Mouse (Mus musculus): ENCODE results near the gene Coq2. TPM values are rescaled to one million over a fixed set of nuclear protein-coding genes. Genes with fewer than 3 reads are reported as not detected.
A peak's percentile ranks its signal among the peaks of the same experiment; 100 is the strongest.

The Coq2 gene
- total RNA-seq, 2 experiments from 2014 or later: 61.8 to 62.4 TPM

DNA sequence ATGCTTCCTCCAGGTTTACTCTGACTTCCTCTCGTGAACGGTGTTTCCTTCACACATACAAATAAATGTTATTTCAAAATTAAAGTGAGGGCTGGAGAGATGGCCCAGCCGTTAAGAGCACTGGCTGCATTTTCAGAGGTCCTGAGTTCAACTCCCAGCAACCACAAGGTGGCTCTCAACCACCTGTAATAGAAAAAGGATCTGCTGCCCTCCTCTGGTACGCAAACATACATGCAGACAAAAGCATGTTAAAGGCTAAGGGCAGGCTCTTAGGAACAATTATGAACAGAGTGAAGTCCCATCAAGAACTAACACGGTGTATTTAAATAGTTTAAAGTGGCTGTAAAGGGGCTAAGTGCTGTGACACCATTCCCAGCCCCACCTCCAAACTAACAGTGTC is 11.1 kb downstream of the Coq2 start:
- intact Hi-C loops (cut with DNase I): loop anchor here (2.0 kb wide), 1 partner anchor 117 kb away; no protein-coding TSS in a partner anchor
- DNase-seq: peak; percentile 54

DNA sequence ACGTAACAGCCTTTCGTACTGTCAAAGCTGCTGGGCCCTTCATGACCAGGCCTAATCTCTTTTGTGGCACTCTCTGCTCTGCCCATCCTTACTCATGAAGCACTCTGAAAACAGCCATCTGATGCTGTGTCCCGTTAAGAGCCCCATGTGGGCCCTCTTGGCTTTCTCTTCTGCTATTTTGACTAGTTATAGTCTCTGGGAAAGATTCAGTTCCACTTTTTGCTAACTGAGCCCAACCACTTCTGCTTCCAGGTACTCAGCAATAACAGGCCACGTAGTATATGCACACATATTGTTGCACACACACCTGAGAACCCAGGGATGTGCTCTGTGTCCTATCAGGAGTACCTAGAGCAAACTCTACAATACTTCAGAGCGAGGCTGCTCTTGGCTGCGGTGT is 11.9 kb downstream of the Coq2 start:
- no peak for DNase-seq
- intact Hi-C loops (cut with DNase I): no loop called here

DNA sequence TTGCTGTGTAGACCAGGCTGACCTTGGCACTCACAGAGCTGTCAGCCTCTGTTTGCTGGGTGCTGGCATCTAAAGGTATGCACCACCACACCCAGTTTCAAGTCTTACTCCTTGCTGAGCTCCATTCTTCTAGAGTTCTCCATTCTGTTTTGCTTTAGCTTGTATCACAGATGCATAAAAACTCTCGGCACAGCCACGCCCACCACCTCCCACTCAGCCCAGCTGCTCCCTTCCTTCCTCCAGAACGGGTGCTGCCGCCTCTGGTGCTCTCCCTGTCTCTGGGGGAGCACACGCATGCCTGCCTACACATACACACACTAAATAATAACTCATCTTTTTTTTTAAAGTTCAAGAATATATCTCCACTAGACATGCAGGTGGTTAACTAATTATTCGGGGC is 16.5 kb downstream of the Coq2 start:
- no peak for DNase-seq

DNA sequence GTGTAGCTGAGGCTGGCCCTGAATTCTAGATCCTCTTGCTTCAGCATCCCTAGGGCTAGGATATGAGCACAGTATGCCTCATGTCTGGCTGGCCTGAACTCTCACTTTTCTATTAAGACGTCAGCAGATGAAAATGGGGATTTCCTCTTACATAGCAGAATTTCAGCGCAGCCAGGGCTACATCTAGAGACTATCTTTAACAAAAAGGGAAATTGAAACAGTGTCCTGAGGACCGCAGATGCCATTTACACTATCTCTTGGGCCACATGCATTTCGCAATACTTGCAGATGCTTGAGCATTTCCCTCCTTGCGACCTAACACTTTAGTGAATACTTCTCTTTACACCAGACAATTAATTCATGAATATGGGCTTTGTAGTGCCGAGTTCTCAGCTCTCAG is 18.6 kb downstream of the Coq2 start:
- no peak for DNase-seq

More for the DNA sequence above, 16.5 kb downstream of the Coq2 start:
- intact Hi-C loops (cut with DNase I): no loop called here

DNA sequence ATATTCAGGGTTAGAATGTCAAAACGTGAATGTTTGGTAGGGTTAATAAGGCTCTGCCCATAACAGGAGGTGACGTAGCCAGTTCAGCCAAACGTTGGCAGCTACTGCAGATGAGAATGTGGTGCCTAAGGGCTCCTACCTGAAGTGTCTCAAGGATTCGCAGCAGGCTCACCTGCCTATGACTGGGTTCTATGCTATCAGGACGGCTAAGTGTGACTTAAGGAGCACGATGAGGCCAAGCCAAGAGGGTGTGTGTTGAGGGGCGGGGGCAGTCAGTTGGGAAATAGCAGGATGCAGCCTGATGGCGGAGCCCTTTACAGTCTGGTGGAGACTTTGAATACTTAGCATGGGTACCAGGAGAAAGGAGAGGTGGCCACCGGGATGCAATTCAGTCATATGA is 22.6 kb downstream of the Coq2 start:
- no peak for DNase-seq
- intact Hi-C loops (cut with DNase I): no loop called here

More for the DNA sequence above, 18.6 kb downstream of the Coq2 start:
- intact Hi-C loops (cut with DNase I): no loop called here

DNA sequence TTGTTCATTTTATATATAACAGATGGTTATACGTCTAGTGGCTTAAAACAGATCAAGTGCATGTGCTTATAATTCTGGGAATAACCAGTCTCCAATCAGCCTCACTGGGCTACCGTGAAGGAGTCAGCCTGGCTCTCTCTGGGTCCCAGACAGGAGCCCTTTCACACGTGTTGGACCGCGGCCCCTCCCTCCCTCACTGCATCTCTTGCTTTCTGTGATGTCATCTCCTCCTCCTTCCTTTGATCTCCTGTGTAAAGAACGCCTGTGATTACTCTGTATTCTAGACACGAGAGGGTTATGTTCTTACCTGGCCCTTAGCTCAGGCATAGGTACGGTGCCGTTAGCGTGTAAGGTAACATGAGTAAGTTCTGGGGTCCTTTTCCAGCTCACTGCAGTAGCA is 23.5 kb downstream of the Coq2 start:
- intact Hi-C loops (cut with DNase I): no loop called here
- no peak for DNase-seq

DNA sequence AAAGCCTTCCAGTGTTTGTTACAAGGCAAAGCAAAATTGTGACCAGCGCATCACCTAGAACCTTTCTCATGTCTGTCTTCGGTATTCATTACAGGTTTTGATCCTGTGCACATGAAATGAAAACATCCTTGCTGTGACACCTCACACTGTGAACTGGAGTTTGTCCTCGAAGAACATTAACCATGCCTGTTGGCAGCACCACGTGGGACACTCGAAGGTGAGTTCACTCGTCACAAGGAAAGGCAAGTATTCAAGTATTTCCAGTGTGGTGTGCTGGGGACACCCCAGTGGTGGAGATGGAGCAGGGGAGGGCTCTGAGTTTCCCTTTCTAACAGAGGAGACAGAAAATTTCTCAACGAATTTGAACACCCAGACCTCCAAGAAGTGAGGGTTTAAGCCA is 24.0 kb downstream of the Coq2 start:
- no peak for DNase-seq
- intact Hi-C loops (cut with DNase I): no loop called here

DNA sequence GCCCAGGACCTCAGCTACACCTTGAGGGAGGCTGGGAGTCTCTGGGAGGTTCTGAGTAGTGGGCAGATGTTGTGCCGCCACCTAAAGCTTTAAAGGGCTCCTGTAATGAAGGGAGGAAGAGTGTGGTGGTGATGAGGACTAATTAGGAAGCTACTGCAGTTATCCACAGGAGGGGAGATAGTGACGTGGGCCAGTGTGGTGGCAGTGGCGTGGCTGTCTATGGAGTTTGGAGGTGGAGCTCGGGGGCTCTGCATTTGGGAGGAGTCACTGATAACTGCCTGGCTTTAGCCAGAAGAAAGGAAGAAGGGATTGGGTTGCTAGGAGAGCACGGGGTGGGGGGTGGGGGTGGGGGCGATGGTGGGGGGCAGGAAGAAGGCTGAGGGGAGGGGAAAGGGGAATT is 26.4 kb downstream of the Coq2 start:
- DNase-seq: no peak
- intact Hi-C loops (cut with DNase I): no loop called here

DNA sequence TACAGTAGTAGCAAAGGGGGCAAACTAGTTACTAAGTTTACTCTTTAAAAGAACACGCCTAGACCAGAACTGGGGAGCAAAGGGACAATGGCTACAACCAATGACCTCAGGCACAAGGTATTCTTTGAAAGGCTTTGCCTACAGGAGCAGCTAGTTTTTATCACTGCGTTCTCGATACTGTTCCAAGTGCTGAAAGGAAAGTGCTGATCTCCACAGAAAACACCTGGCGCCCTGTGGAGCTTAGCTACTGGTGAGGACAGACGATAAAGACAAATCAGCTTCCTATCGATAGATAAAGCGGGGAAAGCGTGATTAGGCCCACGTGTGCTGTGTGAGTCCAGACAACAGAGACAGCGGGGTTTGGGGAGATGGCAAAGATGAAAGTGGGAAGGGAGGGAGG is 26.9 kb downstream of the Coq2 start:
- intact Hi-C loops (cut with DNase I): no loop called here
- DNase-seq: no peak

DNA sequence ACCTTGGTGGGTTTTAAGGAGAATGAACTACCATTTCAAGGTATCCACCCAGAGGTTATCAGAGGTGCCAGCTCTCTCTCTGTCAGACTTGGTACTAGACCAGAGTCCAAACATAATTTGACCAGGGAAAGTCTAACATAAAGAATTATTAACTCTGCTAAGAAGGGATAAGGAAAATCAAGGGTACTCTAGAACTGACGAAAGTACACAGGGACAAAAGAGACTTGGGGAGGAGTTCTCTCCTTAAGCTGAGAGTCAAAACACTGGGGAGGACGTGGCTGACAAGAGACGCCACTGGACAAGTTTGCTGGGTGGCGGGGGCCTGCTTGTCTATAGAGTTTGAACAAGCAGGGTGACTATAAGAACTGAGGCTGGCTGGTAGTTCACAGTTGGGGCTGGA is 28.4 kb downstream of the Coq2 start:
- no peak for DNase-seq
- intact Hi-C loops (cut with DNase I): no loop called here

DNA sequence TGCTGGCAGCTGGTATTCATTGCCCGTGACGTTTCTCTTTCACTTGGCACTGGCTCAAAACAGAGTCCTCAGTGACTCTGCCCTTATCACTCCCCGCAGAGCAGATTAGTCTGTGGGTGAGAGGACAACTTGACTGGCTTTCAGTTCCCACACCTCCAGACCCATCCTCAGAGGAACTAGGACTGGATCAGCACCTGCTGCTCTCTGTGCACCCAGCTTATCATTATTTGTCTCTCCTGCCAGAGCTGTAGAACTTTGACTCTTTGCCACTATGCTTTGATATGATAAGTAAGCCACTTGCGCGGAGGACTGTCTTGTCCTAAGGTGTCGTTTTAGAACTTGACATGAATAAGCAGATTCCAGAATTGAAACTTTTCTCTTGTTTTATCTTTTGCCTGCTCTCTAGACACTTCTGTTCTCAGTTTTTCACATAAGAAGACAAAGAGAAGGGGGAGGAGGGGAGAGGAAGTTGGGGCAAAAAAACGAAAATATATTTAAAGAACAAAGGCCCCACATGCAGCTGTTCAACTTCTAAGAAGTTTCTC is 30.9 kb downstream of the Coq2 start:
- DNase-seq: peak in 1 of 2 experiments; percentile 35
- intact Hi-C loops (cut with DNase I): no loop called here

DNA sequence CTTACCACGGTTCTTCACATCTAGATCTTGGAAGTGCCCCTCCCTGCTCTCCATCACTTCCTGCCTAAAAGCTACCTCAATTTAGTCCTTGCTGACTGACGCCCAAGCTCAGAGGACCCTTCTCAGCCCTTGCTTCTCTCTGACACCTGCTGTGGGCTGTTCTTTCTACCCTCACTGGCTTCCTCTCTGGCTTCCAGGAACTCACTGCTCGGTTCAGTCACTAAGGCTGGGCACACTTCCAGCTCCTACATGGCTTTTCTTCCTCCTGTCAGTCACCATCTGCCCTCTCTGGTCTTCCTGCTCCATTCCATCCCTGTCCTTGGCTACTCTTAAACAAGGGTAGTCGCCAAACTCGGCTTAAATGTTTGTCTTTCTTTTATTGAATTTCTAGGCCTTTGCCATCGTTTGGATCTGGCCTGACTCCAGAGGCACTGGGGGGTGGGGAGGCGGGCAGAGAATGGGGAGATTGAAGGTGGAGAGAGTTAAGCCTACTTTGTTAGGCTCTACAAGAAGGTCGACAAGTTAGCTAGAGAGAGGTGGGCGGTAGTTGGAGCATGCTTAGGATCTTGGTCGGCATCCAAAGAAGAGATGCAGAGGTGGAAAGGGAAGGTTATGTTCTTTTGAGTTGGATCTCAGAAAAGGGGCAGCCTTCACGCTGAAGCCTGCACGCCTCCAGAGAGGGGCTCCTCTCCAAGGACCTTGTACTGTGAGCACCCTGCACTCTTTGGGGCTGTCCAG is 31.5 kb downstream of the Coq2 start:
- peak; percentile 29 to 36 for DNase-seq
- intact Hi-C loops (cut with DNase I): no loop called here

DNA sequence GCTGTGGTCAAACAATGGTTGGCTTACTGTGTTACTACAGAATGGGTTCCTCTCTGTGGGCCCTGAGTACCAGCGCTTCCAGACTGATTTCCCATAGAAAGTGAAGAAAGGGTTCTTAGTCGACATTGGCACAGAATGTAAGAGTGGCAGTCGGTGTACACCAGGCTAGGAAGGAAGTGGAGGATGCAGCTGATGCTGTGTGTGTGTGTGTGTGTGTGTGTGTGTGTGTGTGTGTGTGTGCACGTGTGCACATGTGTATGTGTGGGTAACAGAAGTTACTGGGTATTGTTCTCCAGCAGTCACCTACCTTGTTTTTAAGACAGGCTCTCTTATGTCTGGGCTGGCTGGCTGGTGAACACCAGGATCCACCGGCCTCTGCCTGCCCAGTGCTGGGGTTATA is 32.6 kb downstream of the Coq2 start:
- DNase-seq: no peak

DNA sequence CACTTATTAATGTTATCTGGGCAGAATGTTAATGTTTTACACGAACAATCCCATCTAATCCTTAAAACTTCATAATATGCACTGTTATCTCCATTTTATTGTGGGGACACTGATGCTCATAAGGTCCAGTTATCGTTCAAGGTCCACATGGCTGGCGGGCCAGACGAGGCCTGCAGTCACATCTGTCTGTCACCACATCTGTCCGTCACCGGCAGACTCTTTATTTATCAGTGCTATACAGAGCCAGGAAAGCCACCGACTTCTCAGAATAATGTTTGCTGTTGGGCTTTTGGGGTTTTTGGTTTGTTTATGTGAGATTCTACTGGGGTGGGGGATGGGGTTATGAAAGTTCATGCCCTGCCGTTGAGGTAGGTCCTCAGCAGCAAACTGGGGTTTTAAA is 36.5 kb downstream of the Coq2 start:
- intact Hi-C loops (cut with DNase I): no loop called here
- no peak for DNase-seq

More for the DNA sequence above, 32.6 kb downstream of the Coq2 start:
- intact Hi-C loops (cut with DNase I): no loop called here

DNA sequence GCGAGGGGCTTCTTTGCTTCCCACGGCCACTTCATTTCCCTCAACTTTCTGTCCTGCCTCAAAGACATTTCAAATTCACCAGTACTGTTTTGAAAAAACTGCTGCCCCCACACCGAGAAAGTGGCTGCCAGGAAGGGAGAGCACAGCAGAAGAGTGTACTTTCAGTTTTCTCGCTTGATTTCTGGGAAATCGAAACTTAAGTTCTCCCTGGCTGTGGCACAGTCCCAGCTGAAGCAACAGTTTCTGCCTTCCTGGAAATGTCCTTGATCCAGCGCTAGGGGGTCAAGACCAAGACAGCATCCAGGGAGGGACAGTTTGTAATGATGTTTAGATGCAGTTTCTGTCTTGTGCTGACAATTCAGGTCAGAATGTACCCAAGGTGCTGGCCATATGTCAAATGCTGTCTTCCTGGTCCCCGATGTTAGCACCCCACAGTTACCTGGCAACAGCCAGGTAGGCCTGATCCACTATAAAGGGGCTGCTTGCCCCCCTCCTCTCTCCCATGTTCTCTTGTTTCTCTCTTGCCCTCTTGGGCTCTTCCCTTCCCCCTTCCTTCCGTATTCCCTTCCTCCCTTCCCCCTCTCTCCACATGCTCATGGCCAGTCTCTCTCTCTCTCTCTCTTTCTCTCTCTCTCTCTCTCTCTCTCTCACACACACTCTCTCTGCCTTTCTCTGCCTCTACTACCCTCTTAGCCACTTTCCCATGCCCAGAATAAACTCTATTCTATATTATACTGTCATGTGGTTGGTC is 38.0 kb downstream of the Coq2 start:
- DNase-seq: peak; percentile 28 to 29
- intact Hi-C loops (cut with DNase I): no loop called here

DNA sequence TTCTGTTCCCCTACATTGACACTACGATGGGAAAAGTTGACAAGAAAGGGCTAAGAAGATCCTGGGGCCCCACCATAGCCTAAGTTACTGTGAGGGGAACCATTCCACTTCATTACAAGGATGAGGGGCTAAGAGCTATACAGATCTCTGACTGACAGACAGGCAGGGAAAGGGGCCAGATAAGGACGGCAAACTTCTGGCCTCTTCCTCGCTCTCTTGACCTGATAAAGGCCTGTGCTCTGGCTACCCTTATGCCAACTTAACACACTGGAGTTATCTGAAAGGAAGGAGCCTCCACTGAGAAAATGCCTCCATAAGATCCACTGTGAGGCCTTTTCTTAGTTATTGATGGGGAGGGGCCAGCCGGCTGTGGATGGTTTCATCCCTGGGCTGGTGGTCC is 39.0 kb downstream of the Coq2 start:
- no peak for DNase-seq
- intact Hi-C loops (cut with DNase I): no loop called here

DNA sequence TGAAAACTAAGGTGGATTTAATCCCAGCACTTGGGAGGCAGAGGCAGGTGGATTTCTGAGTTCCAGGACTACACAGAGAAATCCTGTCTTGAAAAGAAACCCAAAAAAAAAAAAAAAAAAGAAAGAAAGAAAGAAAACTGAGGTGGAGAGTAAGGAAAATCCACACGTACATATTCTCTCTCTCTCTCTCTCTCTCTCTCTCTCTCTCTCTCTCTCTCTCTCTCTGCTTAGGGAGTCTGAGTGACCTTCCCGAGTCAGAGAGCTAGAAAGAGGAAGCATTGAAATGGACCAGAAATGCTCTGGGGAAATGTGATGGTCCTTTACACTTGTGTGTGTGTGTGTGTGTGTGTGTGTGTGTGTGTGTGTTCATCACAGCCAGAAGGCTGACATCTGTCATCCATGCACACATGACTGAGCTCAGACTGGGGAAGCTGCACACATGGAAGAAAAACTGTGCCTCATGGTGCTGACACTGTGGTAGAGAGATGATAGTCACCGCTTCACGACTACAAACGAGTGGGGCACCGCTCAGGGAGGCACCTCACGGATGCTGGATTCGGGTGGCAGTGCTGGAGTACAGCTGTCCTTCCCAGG is 40.0 kb downstream of the Coq2 start:
- intact Hi-C loops (cut with DNase I): no loop called here

DNA sequence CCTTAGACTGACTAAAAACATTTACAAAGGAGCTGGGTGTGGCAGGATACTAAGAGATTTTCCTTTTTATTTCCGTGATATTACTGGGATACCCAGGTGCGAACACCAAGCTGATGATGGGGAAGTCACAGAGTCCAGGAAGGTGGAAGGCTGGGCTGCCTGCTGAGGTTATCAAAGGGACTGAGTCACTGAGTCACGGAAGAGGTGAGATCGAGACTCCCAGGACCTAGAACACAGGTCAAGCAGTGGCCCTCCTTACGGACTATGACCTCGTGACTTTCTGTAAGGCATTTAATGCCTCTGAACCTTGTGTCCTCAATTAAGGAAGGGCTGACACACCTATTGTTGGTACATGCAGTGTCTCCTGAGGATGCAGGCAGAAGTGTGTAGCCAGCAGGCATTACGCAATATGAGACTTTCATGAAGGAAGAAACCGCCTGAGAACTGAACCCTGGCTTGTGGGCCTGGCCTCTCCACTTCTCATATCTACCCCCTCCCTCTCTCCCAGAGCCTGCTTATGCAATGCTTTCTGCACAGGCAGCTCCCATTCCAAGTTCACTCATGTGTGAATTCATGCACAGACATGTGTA is 42.3 kb downstream of the Coq2 start:
- DNase-seq: no peak
- intact Hi-C loops (cut with DNase I): no loop called here

More for the DNA sequence above, 40.0 kb downstream of the Coq2 start:
- DNase-seq: no peak

DNA sequence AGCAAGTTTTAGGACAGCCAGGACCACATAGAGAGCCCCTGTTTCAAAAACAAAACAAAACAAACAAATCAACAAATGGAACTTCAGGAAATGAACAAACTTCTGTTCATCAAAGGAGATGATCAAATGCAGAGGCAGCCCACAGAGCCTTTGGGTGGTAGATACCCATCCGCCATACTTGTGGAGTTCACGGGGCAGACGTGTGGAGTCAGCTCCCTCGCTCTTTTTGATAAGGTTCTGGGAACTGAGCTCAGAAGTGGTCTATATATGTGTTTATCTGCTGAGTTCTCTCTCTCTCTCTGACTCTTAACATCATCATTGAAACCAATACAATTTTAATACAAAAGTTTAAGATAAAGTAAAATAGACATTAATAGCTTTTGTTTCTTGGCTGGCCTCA is 46.1 kb downstream of the Coq2 start:
- no peak for DNase-seq
- intact Hi-C loops (cut with DNase I): no loop called here

DNA sequence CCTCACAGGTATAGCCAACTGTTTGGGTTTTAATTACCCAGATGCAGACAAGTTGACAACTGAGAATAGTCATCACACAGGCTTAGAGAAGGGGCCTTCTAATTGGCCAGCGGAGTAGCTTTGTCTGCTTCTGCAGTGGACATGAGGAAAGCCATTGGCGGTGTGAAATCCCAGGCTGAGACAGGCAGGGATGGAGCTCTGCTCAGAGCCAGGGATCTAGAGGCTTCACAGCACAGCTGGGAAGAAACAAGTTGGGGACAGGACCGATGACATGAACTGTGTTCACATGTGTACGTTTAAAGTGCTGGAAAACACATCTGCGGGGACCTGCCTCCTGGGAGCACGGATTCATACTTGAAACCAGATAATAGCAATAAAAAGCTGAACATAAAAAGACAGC is 48.4 kb downstream of the Coq2 start:
- intact Hi-C loops (cut with DNase I): no loop called here
- no peak for DNase-seq

DNA sequence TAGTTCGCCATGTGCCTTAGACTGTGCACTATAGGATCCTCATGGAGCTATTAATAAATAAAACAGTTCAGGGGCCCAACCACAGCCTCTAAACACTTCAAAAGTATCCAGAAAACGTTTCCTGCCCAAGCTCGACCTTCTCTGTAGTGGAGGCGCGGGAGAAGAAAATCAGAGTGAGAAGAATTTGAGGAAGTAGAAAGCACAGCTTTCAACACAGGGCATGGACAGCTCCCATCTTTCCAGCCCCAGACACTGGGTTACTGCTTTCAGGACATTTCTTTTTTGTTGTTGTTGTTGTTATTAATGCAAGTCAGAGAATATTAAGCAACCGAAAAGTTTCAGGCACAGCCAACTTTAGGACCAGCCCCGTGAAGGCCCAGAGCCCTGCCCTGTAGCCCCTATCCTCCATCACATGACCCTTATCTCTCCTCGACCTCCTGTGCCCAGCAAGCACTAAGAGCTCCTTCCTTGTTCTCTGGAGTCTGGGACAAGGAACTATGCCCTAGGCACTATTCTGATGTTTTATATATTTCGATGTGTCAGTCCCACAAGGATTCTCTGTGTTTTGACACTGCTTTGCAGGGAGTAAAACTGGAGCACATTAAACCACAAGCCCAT is 50.1 kb downstream of the Coq2 start:
- DNase-seq: no peak
- intact Hi-C loops (cut with DNase I): no loop called here

All from heart, postnatal 10 days (tissue).